Mouse (Mus musculus): ENCODE measurements at regions not wholly inside any gene's neighbourhood (a gene's known extent, or its start where the extent isn't known, plus 50 kb on each side); places are given as distances from the start of the nearest gene placed in this dataset.
A peak's percentile ranks its signal among the peaks of the same experiment; 100 is the strongest.

GRCm38 (mm10) chr11:82668026-82668425 lies 96.1 kb downstream of the Cct6b start:
- DNase-seq: no peak

GRCm38 (mm10) chr11:82664076-82664475 lies 100.0 kb downstream of the Cct6b start:
- no peak for DNase-seq

GRCm38 (mm10) chr11:82662086-82662485 lies 102.0 kb downstream of the Cct6b start:
- DNase-seq: no peak

GRCm38 (mm10) chr11:82651751-82652150 lies 112.4 kb downstream of the Cct6b start:
- peak; percentile 27 for DNase-seq

GRCm38 (mm10) chr11:82638513-82638912 lies 125.6 kb downstream of the Cct6b start:
- DNase-seq: peak; percentile 19

GRCm38 (mm10) chr11:82632191-82632590 lies 131.9 kb downstream of the Cct6b start:
- no peak for DNase-seq

GRCm38 (mm10) chr11:82631387-82631786 lies 132.7 kb downstream of the Cct6b start:
- peak; percentile 28 for DNase-seq

GRCm38 (mm10) chr11:82626501-82627111 lies 137.5 kb downstream of the Cct6b start:
- DNase-seq: no peak

GRCm38 (mm10) chr11:82621061-82621460 lies 143.1 kb downstream of the Cct6b start:
- DNase-seq: no peak

- DNase-seq: no peak
Measured at GRCm38 (mm10) chr11:82619418-82619817, 144.7 kb downstream of the Cct6b start.

GRCm38 (mm10) chr11:82618457-82618856 lies 145.7 kb downstream of the Cct6b start:
- peak; percentile 24 for DNase-seq

- DNase-seq: no peak
Measured at GRCm38 (mm10) chr11:82616856-82617255, 147.3 kb downstream of the Cct6b start.

- no peak for DNase-seq
Measured at GRCm38 (mm10) chr11:82614356-82614755, 149.8 kb downstream of the Cct6b start.

- peak; percentile 66 for DNase-seq
Measured at GRCm38 (mm10) chr11:82613503-82613902, 150.6 kb downstream of the Cct6b start.

- peak; percentile 18 for DNase-seq
Measured at GRCm38 (mm10) chr11:82612026-82612425, 152.1 kb downstream of the Cct6b start.

GRCm38 (mm10) chr11:82608963-82609362 lies 155.2 kb downstream of the Cct6b start:
- no peak for DNase-seq

- DNase-seq: no peak
Measured at GRCm38 (mm10) chr11:82607661-82608060, 156.5 kb downstream of the Cct6b start.

GRCm38 (mm10) chr11:82604251-82604835 lies 159.8 kb downstream of the Cct6b start:
- DNase-seq: no peak

- DNase-seq: peak; percentile 18
Measured at GRCm38 (mm10) chr11:82602818-82603217, 161.3 kb downstream of the Cct6b start.

- no peak for DNase-seq
Measured at GRCm38 (mm10) chr11:82602250-82602649, 161.9 kb downstream of the Cct6b start.

- DNase-seq: no peak
Measured at GRCm38 (mm10) chr11:82600151-82600550, 164.0 kb downstream of the Cct6b start.

- DNase-seq: no peak
Measured at GRCm38 (mm10) chr11:82597757-82598156, 166.4 kb downstream of the Cct6b start.

GRCm38 (mm10) chr11:82596801-82597200 lies 167.3 kb downstream of the Cct6b start:
- DNase-seq: peak; percentile 60

GRCm38 (mm10) chr11:82589761-82590160 lies 174.4 kb downstream of the Cct6b start:
- DNase-seq: no peak

GRCm38 (mm10) chr11:82588744-82589143 lies 175.4 kb downstream of the Cct6b start:
- DNase-seq: no peak
